Mouse (Mus musculus) MEL (cell line): ENCODE results near the gene Jup. TPM values are rescaled to one million over a fixed set of nuclear protein-coding genes. Genes with fewer than 3 reads are reported as not detected.

Experiments
- DNase-seq: peaks from one replicate; pipeline ENCODE4 v3.0.0; 2011; ENCODE audit warnings: low read depth, low spot score
- H3K27ac ChIP-seq: 2 replicates; pipeline ENCODE4 v1.5.1; 2012; ENCODE audit warnings: low read depth, mild to moderate bottlenecking, control low read depth, low read length, moderate library complexity; ENCODE audit not compliant: control insufficient read depth
- H3K27me3 ChIP-seq, 2 experiments: fragments of 150-350 bp in 1 of 2; sonication (generic) in 1 of 2; 2 replicates each; pipeline ENCODE4 v1.6.1; 2012; ENCODE audit warnings: low read length in 2 of 2, mild to moderate bottlenecking in 2 of 2, improper control_type of control experiment in 1 of 2, moderate library complexity in 1 of 2; ENCODE audit not compliant: insufficient read depth in 2 of 2, control insufficient read depth in 1 of 2
- H3K36me3 ChIP-seq, 2 experiments: 2 replicates each; pipeline ENCODE4 v1.6.1; 2012 to 2014; ENCODE audit warnings: low read length in 2 of 2, improper control_type of control experiment in 1 of 2, inconsistent platforms in 1 of 2, mild to moderate bottlenecking in 1 of 2; ENCODE audit not compliant: insufficient read depth in 2 of 2, control insufficient read depth in 1 of 2
- H3K4me1 ChIP-seq, 2 experiments: fragments of 150-350 bp in 1 of 2; sonication (generic) in 1 of 2; 2 replicates each; pipeline ENCODE4 v1.6.1; 2012; ENCODE audit warnings: low read length in 2 of 2, improper control_type of control experiment in 1 of 2, mild to moderate bottlenecking in 1 of 2; ENCODE audit not compliant: insufficient read depth in 2 of 2, control insufficient read depth in 1 of 2
- H3K4me3 ChIP-seq, 2 experiments: fragments of 150-350 bp in 1 of 2; sonication (generic) in 1 of 2; 2 replicates each; pipeline ENCODE4 v1.5.1; 2012; ENCODE audit warnings: low read depth in 2 of 2, low read length in 2 of 2, mild to moderate bottlenecking in 2 of 2, moderate library complexity in 2 of 2, control low read depth in 1 of 2, improper control_type of control experiment in 1 of 2; ENCODE audit not compliant: control insufficient read depth in 1 of 2, insufficient read depth in 1 of 2
- H3K79me2 ChIP-seq: 2 replicates; pipeline ENCODE4 v1.6.1; 2012; ENCODE audit warnings: mild to moderate bottlenecking, low read length, moderate library complexity; ENCODE audit not compliant: control insufficient read depth, poor library complexity, insufficient read depth
- H3K9ac ChIP-seq: 2 replicates; pipeline ENCODE4 v1.6.1; 2012; ENCODE audit warnings: low read depth, mild to moderate bottlenecking, control low read depth, low read length, moderate library complexity; ENCODE audit not compliant: control insufficient read depth, poor library complexity, severe bottlenecking
- H3K9me3 ChIP-seq: fragments of 150-350 bp; sonication (generic); replicated peaks from 2 replicates; pipeline ENCODE4 v1.6.1; 2012; ENCODE audit warnings: mild to moderate bottlenecking, low read length, improper control_type of control experiment, moderate library complexity; ENCODE audit not compliant: insufficient read depth
- BHLHE40 ChIP-seq: IDR thresholded peaks from 2 replicates; pipeline ENCODE4 v1.6.1; 2012; ENCODE audit warnings: low read depth, mild to moderate bottlenecking, inconsistent platforms, low read length, improper control_type of control experiment, borderline replicate concordance
- CHD1 ChIP-seq: IDR thresholded peaks from 2 replicates; pipeline ENCODE4 v1.6.1; 2012; ENCODE audit warnings: low read depth, mild to moderate bottlenecking, inconsistent platforms, low read length, improper control_type of control experiment
- E2F4 ChIP-seq: IDR thresholded peaks from 2 replicates; pipeline ENCODE4 v1.6.1; 2011; ENCODE audit warnings: low read depth, low read length, improper control_type of control experiment, borderline replicate concordance
- ELF1 ChIP-seq: IDR thresholded peaks from 2 replicates; pipeline ENCODE4 v1.6.1; 2014; ENCODE audit warnings: low read depth, mild to moderate bottlenecking, inconsistent platforms, low read length, improper control_type of control experiment, moderate library complexity
- ETS1 ChIP-seq: IDR thresholded peaks from 2 replicates; pipeline ENCODE4 v1.6.1; 2012; ENCODE audit warnings: low read depth, mild to moderate bottlenecking, inconsistent platforms, low read length, improper control_type of control experiment, moderate library complexity
- HCFC1 ChIP-seq: IDR thresholded peaks from 2 replicates; pipeline ENCODE4 v1.6.1; 2012; ENCODE audit warnings: low read depth, mild to moderate bottlenecking, inconsistent platforms, low read length, improper control_type of control experiment, moderate library complexity
- JUND ChIP-seq: IDR thresholded peaks from 2 replicates; pipeline ENCODE4 v1.6.1; 2011; ENCODE audit warnings: low read depth, mild to moderate bottlenecking, improper control_type of control experiment, low read length
- KAT2A ChIP-seq: conservative IDR thresholded peaks from 2 replicates; pipeline ENCODE4 v1.6.1; 2012; ENCODE audit warnings: low read depth, low read length, improper control_type of control experiment, inconsistent platforms
- MAFK ChIP-seq: IDR thresholded peaks from 2 replicates; pipeline ENCODE4 v1.6.1; 2011; ENCODE audit warnings: low read depth, mild to moderate bottlenecking, low read length, improper control_type of control experiment, borderline replicate concordance
- MAX ChIP-seq: IDR thresholded peaks from 2 replicates; pipeline ENCODE4 v1.6.1; 2011; ENCODE audit warnings: low read length, improper control_type of control experiment
- MAZ ChIP-seq: IDR thresholded peaks from 2 replicates; pipeline ENCODE4 v1.6.1; 2012; ENCODE audit warnings: low read depth, mild to moderate bottlenecking, inconsistent platforms, low read length, improper control_type of control experiment
- POLR2A ChIP-seq, 2 experiments: IDR thresholded peaks; 2 replicates each; pipeline ENCODE4 v1.6.1; 2011 to 2012; ENCODE audit warnings: low read length in 2 of 2, mild to moderate bottlenecking in 2 of 2, control low read depth in 1 of 2, improper control_type of control experiment in 1 of 2, low read depth in 1 of 2, moderate library complexity in 1 of 2; ENCODE audit not compliant: control insufficient read depth in 1 of 2, insufficient read depth in 1 of 2, poor library complexity in 1 of 2
- RCOR1 ChIP-seq: IDR thresholded peaks from 2 replicates; pipeline ENCODE4 v1.6.1; 2012; ENCODE audit warnings: low read depth, mild to moderate bottlenecking, inconsistent platforms, low read length, improper control_type of control experiment
- SIN3A ChIP-seq: IDR thresholded peaks from 2 replicates; pipeline ENCODE4 v1.6.1; 2012; ENCODE audit warnings: low read length, improper control_type of control experiment, inconsistent platforms
- TAL1 ChIP-seq: IDR thresholded peaks from 2 replicates; pipeline ENCODE4 v1.6.1; 2012; ENCODE audit warnings: mild to moderate bottlenecking, inconsistent platforms, low read length, moderate library complexity, mixed read lengths
- TCF12 ChIP-seq: IDR thresholded peaks from 2 replicates; pipeline ENCODE4 v1.6.1; 2014; ENCODE audit warnings: low read depth, mild to moderate bottlenecking, inconsistent platforms, low read length, improper control_type of control experiment, moderate library complexity
- UBTF ChIP-seq: IDR thresholded peaks from 2 replicates; pipeline ENCODE4 v1.6.1; 2012; ENCODE audit warnings: low read depth, mild to moderate bottlenecking, inconsistent platforms, low read length, improper control_type of control experiment, moderate library complexity, borderline replicate concordance; ENCODE audit not compliant: insufficient read depth
- USF1 ChIP-seq: IDR thresholded peaks from 2 replicates; pipeline ENCODE4 v1.6.1; 2014; ENCODE audit warnings: low read depth, mild to moderate bottlenecking, inconsistent platforms, low read length, improper control_type of control experiment, moderate library complexity
- USF2 ChIP-seq, 2 experiments: IDR thresholded peaks; 2 replicates each; pipeline ENCODE4 v1.6.1; 2011 to 2012; ENCODE audit warnings: improper control_type of control experiment in 2 of 2, low read length in 2 of 2, borderline replicate concordance in 1 of 2, inconsistent platforms in 1 of 2, low read depth in 1 of 2, mild to moderate bottlenecking in 1 of 2; ENCODE audit not compliant: insufficient read depth in 1 of 2
- ZC3H11A ChIP-seq: IDR thresholded peaks from 2 replicates; pipeline ENCODE4 v1.6.1; 2012; ENCODE audit warnings: low read depth, mild to moderate bottlenecking, inconsistent platforms, low read length, improper control_type of control experiment
- ZNF384 ChIP-seq: IDR thresholded peaks from 2 replicates; pipeline ENCODE4 v1.6.1; 2012; ENCODE audit warnings: low read depth, mild to moderate bottlenecking, inconsistent platforms, low read length, improper control_type of control experiment
- polyA plus RNA-seq, 2 experiments: library from polyadenylated mRNA; stranded (reverse) in 1 of 2; unstranded in 1 of 2; fragments of >175 nt in 1 of 2; fragments of >200 nt in 1 of 2; gene quantifications; 2 replicates each; pipeline versions ENCODE4 v1.2.1 to v1.2.4; 2012; ENCODE audit warnings: low replicate concordance in 2 of 2, low read depth in 1 of 2; ENCODE audit not compliant: insufficient read length in 2 of 2, insufficient read depth in 1 of 2, missing spikeins in 1 of 2
- total RNA-seq: library from RNA; depleted of rRNA; stranded (reverse); fragments of 300-350 nt; gene quantifications from 2 replicates; pipeline ENCODE4 v1.2.3, GENCODE M21; 2012

The Jup gene
- total and polyA plus RNA-seq, 3 experiments = 1.0 to 8.5 TPM; not detected in 1

GRCm38 (mm10) chr11:100330235-100330634 is 67.3 kb downstream of the Jup start:
- no peaks in the 10 kb centered on the region for H3K9me3 ChIP-seq
- TF ChIP-seq MAFK (no peak), ZNF384 (no peak), RCOR1 (no peak), TCF12 (no peak), MAX (no peak), USF2 (IDR thresholded peaks at IDR 0.05; ENCODE audit: borderline replicate concordance in 1 of 2, insufficient read depth in 1 of 2, low read depth in 1 of 2, low read length in 2 of 2) (no peak), CHD1 (no peak), E2F4 (no peak), ETS1 (no peak), ZC3H11A (no peak), TAL1 (no peak), UBTF (no peak), ELF1 (no peak), KAT2A (no peak), HCFC1 (no peak), USF1 (no peak), POLR2A (IDR thresholded peaks at IDR 0.05; ENCODE audit: control insufficient read depth in 1 of 2, insufficient read depth in 1 of 2, low read depth in 1 of 2, low read length in 2 of 2, poor library complexity in 1 of 2) (no peak), JUND (no peak), SIN3A (no peak), MAZ (no peak)
- H3K4me3 ChIP-seq = no peak overlapping the region
- peaks cover 0 to 6% of the 10 kb centered on the region in 2 experiments; a peak in 2 of 4 replicates for H3K36me3 ChIP-seq
- DNase-seq = no peak
- H3K79me2 ChIP-seq = no peaks in the 10 kb centered on the region
- peaks cover under 1 to 2% of the 10 kb centered on the region in 2 experiments; a peak in 3 of 4 replicates for H3K4me1 ChIP-seq
- H3K27ac ChIP-seq = no peak overlapping the region
- no peaks in the 10 kb centered on the region; a peak in 1 of 4 replicates for H3K27me3 ChIP-seq
- no peak overlapping the region for H3K9ac ChIP-seq

GRCm38 (mm10) chr11:100327761-100328160 is 69.8 kb downstream of the Jup start:
- Histone ChIP-seq H3K9ac (no peak overlapping the region), H3K27ac (no peak overlapping the region), H3K27me3 (no peaks in the 10 kb centered on the region; a peak in 1 of 4 replicates), H3K9me3 (no peaks in the 10 kb centered on the region), H3K4me3 (no peak overlapping the region), H3K4me1 (peaks cover 6% of the 10 kb centered on the region in 2 experiments), H3K36me3 (peaks cover 0 to 10% of the 10 kb centered on the region in 2 experiments; a peak in 2 of 4 replicates), H3K79me2 (no peaks in the 10 kb centered on the region)
- no peak for TF ChIP-seq ETS1
- TF ChIP-seq BHLHE40 = no peak
- peak; percentile 62 for DNase-seq
